Mouse (Mus musculus) left cerebral cortex, adult 18-20 months (tissue): Measurements from ENCODE around the gene Gm10563. TPM values are rescaled to one million over a fixed set of nuclear protein-coding genes. Genes with fewer than 3 reads are reported as not detected.
"Not testable (repeated sequence)": the region's sequence is repeated elsewhere in the genome, so short reads cannot be mapped to it uniquely, and the experiment has no call there.

Experiments used
- DNase-seq, 2 experiments: peaks; one replicate each; pipeline ENCODE4 v3.0.0; 2021 to 2022; ENCODE audit warnings: low spot score in 2 of 2, mixed read lengths in 1 of 2
- long read RNA-seq, 2 experiments: library from polyadenylated mRNA; stranded (forward); transcript quantifications; one replicate each; pipeline ENCODE4 v2.0.0; 2021
- total RNA-seq, 2 experiments: library from RNA; stranded (reverse); gene quantifications; 2 replicates each; pipeline ENCODE4 v1.2.3; 2021

The Gm10563 gene
- total RNA-seq, result not detected
- long read RNA-seq, experiment 1, partial matches to known transcripts, result 0 of 6 reads
- long read RNA-seq, experiment 1, other reads (novel, unspliced or antisense), result 6 of 6 reads
- long read RNA-seq, experiment 2, partial matches to known transcripts, result 0 of 6 reads
- long read RNA-seq, experiment 2, other reads (novel, unspliced or antisense), result 6 of 6 reads

DNA sequence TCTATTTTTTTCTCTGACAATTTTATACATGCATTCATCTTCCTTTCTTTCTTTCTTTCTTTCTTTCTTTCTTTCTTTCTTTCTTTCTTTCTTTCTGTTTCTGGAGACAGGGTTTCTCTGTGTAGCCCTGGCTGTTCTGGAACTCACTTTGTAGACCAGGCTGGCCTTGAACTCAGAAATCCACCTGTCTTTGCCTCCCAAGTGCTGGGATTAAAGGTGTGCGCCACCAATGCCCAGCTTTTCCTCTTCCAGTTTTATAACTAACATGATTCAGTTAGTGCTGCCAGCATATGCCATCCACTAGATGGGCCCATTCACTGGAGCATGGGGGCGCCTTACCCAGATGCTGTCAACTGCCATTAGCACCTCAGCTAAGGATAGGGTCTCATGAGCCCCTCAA lies at the start of gene Gm10563:
Gene Gm10563, minus strand, starts transcription at position 101 of the 400 bp plus-strand sequence.
- not testable (repeated sequence) for DNase-seq

DNA sequence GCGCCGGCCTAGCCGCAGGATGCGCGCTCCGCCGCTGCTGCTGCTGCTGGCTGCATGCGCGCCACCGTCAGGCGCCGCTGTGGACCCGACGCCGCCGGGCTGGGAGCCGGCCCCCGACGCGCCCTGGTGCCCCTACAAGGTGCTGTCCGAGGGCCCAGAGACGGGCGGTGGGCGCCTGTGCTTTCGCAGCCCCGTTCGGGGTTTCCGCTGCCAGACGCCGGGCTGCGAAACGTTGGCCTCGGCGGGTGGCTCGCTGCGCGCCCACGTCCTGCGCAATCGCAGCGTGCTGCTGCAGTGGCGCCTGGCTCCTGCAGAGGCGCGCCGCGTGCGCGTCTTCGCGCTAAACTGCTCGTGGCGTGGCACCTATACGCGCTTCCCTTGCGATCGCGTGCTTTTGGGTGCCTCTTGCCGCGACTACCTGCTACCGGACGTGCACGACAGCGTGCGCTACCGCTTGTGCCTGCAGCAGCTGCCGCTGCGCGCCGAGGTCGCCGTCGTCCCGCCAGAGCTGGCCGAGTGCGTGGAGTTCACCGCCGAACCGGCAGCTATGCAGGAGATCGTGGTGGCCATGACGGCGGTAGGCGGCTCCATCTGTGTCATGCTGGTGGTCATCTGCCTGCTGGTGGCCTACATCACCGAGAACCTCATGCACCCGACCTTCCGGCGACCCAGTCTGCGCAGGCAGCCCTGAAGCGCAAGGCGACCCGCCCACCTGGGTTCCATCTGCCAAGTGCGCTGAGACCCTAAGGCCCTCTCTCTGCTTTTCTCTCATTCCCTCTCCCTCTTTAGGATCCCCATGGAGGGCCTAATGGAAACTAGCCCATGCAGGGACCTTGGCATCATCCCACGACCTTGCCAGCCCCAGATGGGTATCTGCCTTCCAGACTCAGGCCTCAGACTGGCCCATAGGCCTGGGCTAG lies 49.5 kb upstream of the Gm10563 start:
- DNase-seq, result peak; percentile 77 to 83

- DNase-seq, result peak in 1 of 2 experiments; percentile 78
Measured at GRCm38 (mm10) chr4:155694111-155694481, 48.9 kb upstream of the Gm10563 start, which contains the start of gene Fndc10. Gene Fndc10, plus strand, starts transcription at chr4:155694342.

DNA sequence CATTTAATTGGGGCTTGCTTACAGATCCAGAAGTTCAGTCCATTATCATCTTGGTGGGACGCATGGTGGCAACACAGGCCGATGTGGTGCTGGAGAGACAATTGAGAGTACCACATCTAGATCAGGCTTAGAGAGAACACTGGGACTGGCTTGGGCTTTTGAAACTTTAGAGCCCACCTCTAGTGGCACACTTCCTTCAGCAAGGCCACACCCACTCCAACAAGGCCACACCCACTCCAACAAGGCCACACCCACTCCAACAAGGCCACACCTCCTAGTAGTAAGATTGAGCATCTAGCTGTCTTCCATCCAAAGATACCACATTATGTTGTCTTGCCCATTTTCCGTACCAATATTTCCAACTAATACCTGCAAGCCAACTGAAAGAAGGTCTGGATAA lies 47.2 kb upstream of the Gm10563 start:
- no peak for DNase-seq

- no peak for DNase-seq
Measured at GRCm38 (mm10) chr4:155690571-155691375, 45.6 kb upstream of the Gm10563 start.

DNA sequence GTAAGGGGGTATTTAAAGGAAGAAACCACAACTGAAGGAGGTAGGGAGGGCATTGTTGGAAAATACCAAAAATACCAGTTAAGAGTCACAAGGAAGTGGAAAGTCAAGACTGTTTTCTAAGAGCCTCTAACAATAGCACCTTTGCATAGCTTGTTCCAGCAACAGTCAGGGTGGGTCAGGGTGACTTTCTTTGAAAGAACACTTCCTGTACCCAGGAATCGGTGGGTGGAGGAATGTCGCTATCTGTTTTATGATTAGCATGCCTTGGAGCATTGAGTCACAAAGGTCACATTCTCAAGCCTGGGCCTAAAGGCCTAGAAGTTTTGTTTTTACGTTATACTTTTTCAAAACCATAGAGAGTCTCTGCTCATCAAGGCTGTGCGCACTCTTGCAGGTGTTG lies 42.6 kb upstream of the Gm10563 start:
- DNase-seq, result not testable (repeated sequence)

- DNase-seq, result not testable (repeated sequence)
Measured at GRCm38 (mm10) chr4:155683670-155684277, 38.6 kb upstream of the Gm10563 start.

DNA sequence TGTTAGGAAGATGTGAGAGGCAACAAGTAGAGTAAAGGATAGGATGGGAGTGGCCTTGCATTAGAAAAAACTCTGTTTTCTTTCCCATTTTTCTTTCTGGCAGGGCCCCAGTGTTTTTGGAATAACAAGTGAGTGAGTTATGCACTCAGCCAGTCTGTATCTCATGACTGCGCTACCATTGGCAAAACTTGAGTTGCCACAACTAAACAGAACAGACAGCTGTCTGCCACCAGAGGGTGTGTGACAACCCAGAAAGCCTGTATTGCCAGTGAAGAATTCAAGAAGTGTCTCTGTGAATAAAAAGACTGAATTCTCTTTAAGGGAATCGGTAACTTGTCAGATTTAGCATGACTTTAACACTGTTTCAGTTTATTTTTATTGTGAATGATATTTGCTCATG lies 30.8 kb upstream of the Gm10563 start:
- no peak for DNase-seq

DNA sequence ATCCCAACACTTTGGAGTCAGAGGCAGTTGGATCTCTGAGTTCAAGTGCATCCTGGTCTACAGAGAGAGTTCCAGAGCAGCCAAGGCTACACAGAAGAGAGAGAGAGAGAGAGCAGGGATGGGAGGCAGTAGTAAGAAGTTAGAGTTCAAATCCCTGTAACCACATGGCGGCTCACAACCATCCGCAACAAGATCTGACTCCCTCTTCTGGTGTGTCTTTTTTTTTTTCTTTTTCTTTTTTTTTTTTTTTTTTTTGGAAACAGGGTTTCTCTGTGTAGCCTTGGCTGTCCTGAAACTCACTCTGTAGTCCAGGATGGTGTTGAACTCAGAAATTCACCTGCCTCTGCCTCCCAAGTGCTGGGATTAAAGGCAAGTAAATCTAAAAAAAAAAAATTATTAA lies 26.9 kb upstream of the Gm10563 start:
- DNase-seq, result no peak

DNA sequence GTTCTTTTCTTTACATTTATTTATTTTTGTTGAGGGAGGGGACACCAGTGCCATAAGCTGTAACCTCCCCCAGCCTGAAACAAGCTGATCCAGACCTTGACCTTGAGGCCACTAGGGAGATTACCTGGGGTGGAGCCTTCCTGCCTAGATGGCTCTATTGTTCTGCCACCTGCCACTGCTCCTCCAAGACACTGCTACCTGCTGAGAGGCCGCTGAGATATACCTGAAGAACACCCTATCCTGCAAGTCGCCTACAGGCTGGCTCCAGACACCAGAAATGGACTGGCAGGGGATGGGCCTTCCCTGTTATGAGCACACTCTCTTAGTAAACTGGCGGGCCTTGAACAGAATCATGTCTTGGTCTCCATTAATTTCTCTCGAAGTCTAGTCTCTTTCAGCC lies 25.0 kb upstream of the Gm10563 start:
- DNase-seq, result not testable (repeated sequence)

DNA sequence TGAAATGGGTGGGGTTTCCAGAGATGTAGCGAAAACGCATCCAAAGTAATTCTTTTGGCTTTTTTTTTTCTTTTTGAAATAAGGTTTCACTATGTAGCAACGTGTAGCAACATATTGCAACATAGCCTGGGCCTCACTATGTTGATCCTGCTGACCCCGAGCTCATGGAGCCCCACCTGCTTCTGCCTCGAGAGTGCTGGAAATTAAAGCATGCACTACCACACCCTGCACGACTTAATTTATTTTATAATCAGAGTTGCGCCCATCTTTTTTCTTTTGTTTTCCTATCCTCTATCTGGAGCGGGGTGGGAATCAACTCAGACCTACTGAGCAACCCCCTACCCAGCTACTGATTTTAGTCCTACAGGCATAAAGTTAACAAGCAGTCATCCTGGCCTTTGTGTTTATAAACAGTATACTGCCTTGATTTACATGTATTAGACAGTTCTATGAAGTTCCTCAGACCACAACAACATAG lies 24.4 kb upstream of the Gm10563 start:
- no peak for DNase-seq

- peak; percentile 97 for DNase-seq
Measured at GRCm38 (mm10) chr4:155668689-155669597, 23.7 kb upstream of the Gm10563 start, which contains the start of gene Mib2. Gene Mib2, minus strand, starts transcription at chr4:155669198.

- no peak for DNase-seq
Measured at GRCm38 (mm10) chr4:155666903-155667302, 21.7 kb upstream of the Gm10563 start.

GRCm38 (mm10) chr4:155660641-155661040 lies 15.4 kb upstream of the Gm10563 start:
- DNase-seq, result no peak

- DNase-seq, result no peak
Measured at GRCm38 (mm10) chr4:155658961-155659360, 13.8 kb upstream of the Gm10563 start.

DNA sequence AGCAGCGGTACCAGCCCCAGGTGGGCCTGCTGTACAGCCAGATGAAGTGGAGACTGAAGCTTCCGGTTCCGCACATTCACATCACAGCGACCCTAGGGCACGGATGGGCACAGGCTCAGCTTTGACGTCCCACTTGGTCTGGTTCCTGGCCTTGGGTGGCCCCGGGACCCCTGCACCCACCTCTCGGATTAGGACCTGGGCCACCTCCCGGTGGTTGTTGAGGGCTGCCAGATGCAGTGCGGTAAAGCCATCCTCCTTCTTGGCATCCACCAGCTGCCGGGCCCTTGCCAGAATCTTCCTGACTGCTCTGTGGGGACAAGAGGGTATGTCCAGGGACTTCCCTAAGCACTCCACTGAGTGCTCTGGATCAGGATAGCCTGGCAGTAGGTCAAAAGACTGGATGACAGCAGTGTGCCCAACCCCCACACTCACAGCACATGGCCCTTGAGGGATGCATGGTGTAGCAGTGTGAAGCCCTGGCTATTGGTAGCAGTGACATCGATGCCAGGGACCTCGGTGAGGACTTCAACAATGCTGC lies 11.1 kb upstream of the Gm10563 start:
- no peak for DNase-seq

DNA sequence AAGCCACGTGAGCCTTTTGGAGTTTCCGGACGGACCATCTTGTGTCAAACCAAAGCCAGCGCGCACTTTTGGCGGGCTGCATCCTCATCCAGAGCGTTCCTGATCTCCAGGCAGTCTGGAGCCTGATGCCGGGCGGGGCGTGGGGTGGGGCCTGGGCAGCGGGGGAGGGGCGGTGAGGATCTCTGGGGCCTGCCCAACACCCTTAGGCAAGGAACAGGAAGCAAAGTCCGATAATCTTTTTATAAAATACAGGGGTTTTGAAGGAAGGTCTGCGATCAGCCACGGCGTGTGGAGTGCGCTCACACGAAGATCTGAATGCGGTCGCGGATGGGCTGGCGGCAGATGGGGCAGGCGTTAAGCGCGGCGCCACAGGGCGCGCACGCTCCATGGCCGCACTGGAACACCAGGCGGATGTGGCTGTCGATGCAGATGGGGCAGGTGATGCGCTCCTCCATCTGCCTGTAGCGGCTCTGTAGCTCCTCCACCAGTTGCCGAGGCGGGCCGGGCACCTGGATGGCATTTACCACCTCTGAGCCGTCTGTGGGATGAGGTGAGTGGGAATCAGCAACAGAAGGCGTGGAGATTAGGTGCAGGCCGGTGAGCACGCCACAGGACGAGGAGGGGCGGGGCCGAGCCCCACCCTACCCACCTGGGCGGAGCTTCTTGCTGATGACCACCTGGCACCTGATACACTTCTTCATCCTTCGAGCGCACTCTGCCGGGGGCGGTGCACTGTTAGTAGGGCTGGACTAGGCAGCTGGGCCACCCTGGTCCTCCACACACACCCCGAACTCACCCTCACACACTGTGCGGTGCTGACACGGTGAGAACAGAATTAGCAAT lies 9.5 kb upstream of the Gm10563 start:
- DNase-seq, result no peak

- DNase-seq, result no peak
Measured at GRCm38 (mm10) chr4:155654183-155654455, 8.9 kb upstream of the Gm10563 start.
